Mouse (Mus musculus) heart, adult 2 months (tissue): ENCODE measurements at regions not wholly inside any gene's neighbourhood (a gene's known extent, or its start where the extent isn't known, plus 50 kb on each side); places are given as distances from the start of the nearest gene placed in this dataset.

Experiments used
- DNase-seq, 2 experiments: peaks; one replicate each; pipeline ENCODE4 v3.0.0; 2021
- H3K27ac ChIP-seq: fragments of 200-600 bp; 2 replicates; pipeline ENCODE4 v1.8.1; 2022
- H3K27me3 ChIP-seq: fragments of 200-500 bp; 2 replicates; pipeline ENCODE4 v1.6.1; 2012; ENCODE audit warnings: mild to moderate bottlenecking, low read length, inconsistent platforms, mixed read lengths; ENCODE audit not compliant: control insufficient read depth, insufficient read depth
- H3K36me3 ChIP-seq: fragments of 200-500 bp; 2 replicates; pipeline ENCODE4 v1.6.1; 2012; ENCODE audit warnings: low read length, inconsistent platforms; ENCODE audit not compliant: control insufficient read depth, insufficient read depth
- H3K4me1 ChIP-seq: fragments of 200-500 bp; 2 replicates; pipeline ENCODE4 v1.6.1; 2011; ENCODE audit warnings: low read length; ENCODE audit not compliant: control insufficient read depth, insufficient read depth
- H3K4me3 ChIP-seq: fragments of 200-600 bp; 2 replicates; pipeline ENCODE4 v1.8.1; 2022
- H3K79me2 ChIP-seq: fragments of 200-500 bp; replicated peaks from 2 replicates; pipeline ENCODE4 v1.6.1; 2012; ENCODE audit warnings: mild to moderate bottlenecking, inconsistent platforms, low read length, moderate library complexity, mixed read lengths; ENCODE audit not compliant: control insufficient read depth, insufficient read depth
- H3K9ac ChIP-seq: fragments of 200-500 bp; 2 replicates; pipeline ENCODE4 v1.6.1; 2012; ENCODE audit warnings: low read depth, mild to moderate bottlenecking, control low read depth, inconsistent platforms, low read length, mixed read lengths
- CTCF ChIP-seq: fragments of 200-600 bp; IDR thresholded peaks from 2 replicates; pipeline ENCODE4 v1.8.1; 2022; ENCODE audit warnings: antibody characterized with exemption, mild to moderate bottlenecking, moderate library complexity
- EP300 ChIP-seq: fragments of 200-500 bp; IDR thresholded peaks from 2 replicates; pipeline ENCODE4 v1.6.1; 2011; ENCODE audit warnings: low read depth, low read length, control low read depth; ENCODE audit not compliant: insufficient read depth
- POLR2A ChIP-seq: fragments of 200-500 bp; IDR thresholded peaks from 2 replicates; pipeline ENCODE4 v1.6.1; 2011; ENCODE audit warnings: mild to moderate bottlenecking, low read depth, low read length, control low read depth; ENCODE audit not compliant: insufficient read depth
- WGBS: fragments of 180-500 bp; shearing (Covaris S2); methylation state at CpG from one replicate; pipeline ENCODE4 v1.1.7; 2018; 5-methylcytosine and 5-hydroxymethylcytosine counted together
- intact Hi-C: fragments of 180-260 bp; cut with DNase I; formaldehyde crosslinking; loops from one replicate; pipeline ENCODE4 v1.15.1; 2025

DNA sequence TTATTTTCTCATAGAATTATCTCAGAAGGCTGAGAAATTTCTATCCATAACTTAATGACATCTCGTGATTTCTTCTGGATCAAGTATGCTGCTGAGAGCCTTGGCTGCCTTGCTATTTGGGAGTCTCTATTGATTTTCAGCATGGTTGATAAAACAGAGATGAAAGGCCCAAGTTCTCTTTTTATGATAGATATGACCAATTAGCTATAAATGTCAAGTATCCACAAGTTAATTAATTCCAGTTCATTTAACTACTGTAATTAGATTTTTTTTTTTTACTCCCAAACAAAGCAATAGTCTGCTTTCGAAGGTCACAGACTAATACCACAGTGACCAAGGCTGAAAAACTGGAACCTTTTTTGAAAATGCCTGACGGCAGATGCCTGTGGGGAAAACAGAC lies 59.5 kb upstream of the Snrpb2 start:
- no peaks in the 10 kb centered on the region for H3K4me1 ChIP-seq
- WGBS: 78% methylated on average over 3 of the region's 3 CpGs
- no peak overlapping the region for H3K4me3 ChIP-seq
- no peak overlapping the region for H3K27ac ChIP-seq
- TF ChIP-seq POLR2A (no peak), EP300 (no peak), CTCF (no peak)
- no peaks in the 10 kb centered on the region for H3K36me3 ChIP-seq
- intact Hi-C loops: no loop called here
- H3K9ac ChIP-seq: no peak overlapping the region
- H3K79me2 ChIP-seq: no peaks in the 10 kb centered on the region
- H3K27me3 ChIP-seq: no peaks in the 10 kb centered on the region
- DNase-seq: no peak

DNA sequence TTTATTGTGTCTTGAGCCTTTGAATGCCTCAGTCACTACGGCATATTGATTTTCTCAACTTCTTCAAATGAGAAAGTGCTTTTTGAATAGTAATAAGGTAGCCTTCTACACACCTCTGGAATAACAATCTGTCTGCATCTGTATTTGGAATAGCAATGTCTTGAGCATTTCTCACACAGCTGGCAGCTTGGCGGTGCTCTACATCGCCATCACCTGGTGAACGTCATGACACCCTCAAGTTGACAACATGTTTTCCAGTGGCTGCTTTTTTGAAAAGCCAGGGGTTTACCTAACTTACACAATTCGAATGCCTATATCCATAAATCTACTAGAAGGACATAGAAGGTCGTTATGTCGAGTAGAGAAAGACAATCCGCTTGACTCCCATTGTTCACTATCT lies 51.5 kb upstream of the Snrpb2 start:
- DNase-seq: no peak
- TF ChIP-seq CTCF (no peak), EP300 (no peak), POLR2A (no peak)
- no peaks in the 10 kb centered on the region for H3K79me2 ChIP-seq
- WGBS: 55% methylated on average over 8 of the region's 8 CpGs
- H3K27ac ChIP-seq: no peak overlapping the region
- H3K27me3 ChIP-seq: no peaks in the 10 kb centered on the region
- H3K4me1 ChIP-seq: no peaks in the 10 kb centered on the region
- no peak overlapping the region for H3K4me3 ChIP-seq
- H3K36me3 ChIP-seq: no peaks in the 10 kb centered on the region
- no peak overlapping the region for H3K9ac ChIP-seq
- intact Hi-C loops: no loop called here
